Mouse (Mus musculus): Measurements from ENCODE around the gene Gm17359. TPM values are rescaled to one million over a fixed set of nuclear protein-coding genes. Genes with fewer than 3 reads are reported as not detected.

Gene Gm17359
- polyA plus RNA-seq (2016; fragmentation: Nextera tagmentation; extraction: Ambion mirVana): 0.10 TPM in 1 of 2 replicates, not detected in the other

DNA sequence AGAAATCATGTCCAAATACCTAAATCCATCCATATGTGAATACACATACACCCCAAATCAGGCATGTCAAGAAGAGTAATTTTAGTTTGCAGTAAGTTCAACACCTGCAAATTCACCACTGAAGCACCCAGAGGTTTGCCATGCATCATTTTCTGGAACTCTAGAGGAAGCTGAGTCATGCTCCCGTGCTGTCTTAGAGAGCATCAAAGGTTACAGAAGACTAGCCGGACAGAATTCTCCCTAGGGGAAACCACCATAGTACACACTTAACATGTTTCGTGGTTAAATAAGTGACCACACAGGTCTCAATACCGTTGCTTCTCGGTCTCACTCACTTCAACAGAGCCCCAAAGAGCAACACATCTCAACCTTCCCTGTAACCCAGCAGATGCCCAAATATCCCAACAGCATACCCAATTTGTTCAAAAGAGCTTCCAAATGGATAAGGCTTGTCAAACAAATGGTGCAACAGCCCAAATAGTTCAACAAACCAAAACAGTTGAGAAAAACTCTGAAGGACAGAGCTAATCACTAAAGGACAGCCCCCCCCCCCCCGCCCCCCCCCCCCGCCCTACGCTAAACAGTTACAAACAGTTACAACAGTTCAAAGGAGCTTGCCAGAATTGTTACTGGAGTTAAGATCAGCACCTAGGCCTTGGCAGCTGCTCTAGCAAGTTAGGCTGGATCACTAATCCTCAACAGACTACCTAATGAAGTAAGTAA lies at the start of gene Gm17359:
Gene Gm17359, plus strand, starts transcription at position 618 of the 723 bp plus-strand sequence.
- DNase-seq (ENCODE audit: low spot score): no peak
- Histone ChIP-seq H3K27me3 (replicated peaks; ENCODE audit: low read depth, poor library complexity, severe bottlenecking) (no peaks in the 10 kb centered on the region), H3K4me3 (no peak within 1 kb of the TSS), H3K9me3 (no peaks in the 10 kb centered on the region), H3K27ac (replicated peaks) (no peak within 1 kb of the TSS), H3K36me3 (replicated peaks) (no peaks in the 10 kb centered on the region), H3K4me1 (peaks cover 4% of the 10 kb centered on the region; the same call in 1 of the 2 replicates)
- 76% methylated on average over 8 of the region's 8 CpGs for WGBS

DNA sequence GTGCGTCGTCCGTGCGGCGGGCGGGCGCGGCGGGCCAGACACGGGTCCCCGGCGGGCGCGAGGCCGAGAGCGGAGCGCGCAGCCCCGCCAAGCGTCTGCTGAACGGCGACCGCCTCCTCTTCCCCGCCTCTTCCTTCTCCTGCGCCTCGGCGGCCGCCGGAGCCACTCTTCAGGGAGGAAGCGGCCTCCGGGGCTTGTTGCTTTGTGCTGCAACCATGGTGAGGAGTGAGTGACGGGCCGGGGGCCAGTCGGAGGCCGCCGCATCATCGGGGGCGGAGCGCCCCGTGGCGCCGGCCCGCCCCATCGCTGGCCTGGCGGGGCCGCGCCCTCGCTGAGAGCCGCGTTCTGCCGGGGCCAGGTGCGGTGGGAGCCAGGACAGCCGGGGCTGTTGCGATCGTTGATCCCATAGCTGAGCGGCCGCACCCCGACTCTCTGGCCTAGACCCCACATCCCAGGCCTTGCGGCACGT lies 49.3 kb upstream of the Gm17359 start:
- H3K27ac ChIP-seq (replicated peaks): peak overlapping the region; percentile 97
- peaks cover 15% of the 10 kb centered on the region for H3K27me3 ChIP-seq (replicated peaks; ENCODE audit: low read depth, poor library complexity, severe bottlenecking)
- H3K36me3 ChIP-seq (replicated peaks): no peaks in the 10 kb centered on the region
- H3K4me3 ChIP-seq: peak overlapping the region; percentile 93
- H3K9me3 ChIP-seq: no peaks in the 10 kb centered on the region
- WGBS: under 1% methylated on average over 60 of the region's 60 CpGs
- DNase-seq (ENCODE audit: low spot score): peak; percentile 96
- peaks cover 51% of the 10 kb centered on the region for H3K4me1 ChIP-seq

DNA sequence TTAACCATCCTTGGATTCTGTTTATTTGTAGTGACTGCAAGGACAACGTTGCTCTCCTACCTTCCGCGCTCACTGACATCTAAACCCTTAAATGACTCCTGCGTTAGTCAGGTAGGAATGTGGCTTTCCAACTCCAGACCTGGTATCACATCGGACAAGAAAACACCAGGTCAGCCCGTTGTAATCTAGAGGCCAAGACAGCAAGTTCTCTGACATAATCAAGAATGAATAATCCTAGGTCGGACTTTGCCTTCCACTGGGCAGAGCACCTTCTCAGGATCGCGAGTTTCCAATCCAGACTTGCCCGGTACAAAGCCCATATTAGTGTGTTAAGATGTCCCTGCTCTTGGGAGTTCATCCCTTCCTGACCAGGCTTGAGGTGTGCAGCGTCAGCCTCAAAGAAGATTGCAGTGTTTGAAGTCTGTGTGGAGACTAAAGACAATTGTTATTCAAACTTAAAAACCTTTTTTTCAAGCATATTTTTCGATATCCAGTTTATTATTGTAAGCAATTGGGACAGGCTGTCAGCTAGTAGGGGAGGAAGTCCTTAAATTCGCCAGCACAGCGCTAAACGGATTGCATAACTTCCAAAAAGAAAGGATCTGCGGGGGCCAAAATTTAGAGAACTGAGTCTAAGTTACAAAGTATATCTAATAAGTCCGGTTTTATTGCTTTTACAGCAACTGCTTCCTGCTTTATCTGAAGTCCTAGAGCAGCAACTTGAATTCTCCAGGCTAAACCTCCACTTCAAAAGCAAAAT lies 48.6 kb upstream of the Gm17359 start:
- DNase-seq (ENCODE audit: low spot score): no peak
- H3K4me3 ChIP-seq: peak overlapping the region; percentile 93
- H3K27me3 ChIP-seq (replicated peaks; ENCODE audit: low read depth, poor library complexity, severe bottlenecking): peaks cover 15% of the 10 kb centered on the region
- H3K27ac ChIP-seq (replicated peaks): peak overlapping the region; percentile 97
- no peaks in the 10 kb centered on the region for H3K36me3 ChIP-seq (replicated peaks)
- H3K4me1 ChIP-seq: peaks cover 44% of the 10 kb centered on the region
- 13% methylated on average over 17 of the region's 17 CpGs for WGBS
- no peaks in the 10 kb centered on the region for H3K9me3 ChIP-seq

DNA sequence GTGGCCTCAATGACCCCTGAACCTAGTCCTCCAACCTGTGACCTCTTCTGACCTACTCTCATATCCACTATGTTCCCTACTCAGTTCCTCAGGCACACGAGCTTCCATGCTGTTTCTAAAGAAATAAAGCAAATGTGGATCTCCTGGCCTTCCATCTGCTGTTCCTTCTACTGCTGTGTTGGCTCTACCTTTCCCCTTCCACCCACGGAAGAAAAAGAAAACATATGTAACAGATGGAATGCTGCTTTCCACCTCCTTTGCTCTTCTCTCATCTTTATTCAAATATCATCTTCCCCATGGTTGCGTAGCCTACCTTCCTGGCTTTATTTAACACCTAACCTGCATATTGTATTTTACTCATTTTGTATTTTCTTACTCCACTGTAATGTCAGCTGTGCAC lies 47.4 kb upstream of the Gm17359 start:
- no peaks in the 10 kb centered on the region for H3K9me3 ChIP-seq
- no peak overlapping the region for H3K4me3 ChIP-seq
- peaks cover 15% of the 10 kb centered on the region for H3K27me3 ChIP-seq (replicated peaks; ENCODE audit: low read depth, poor library complexity, severe bottlenecking)
- H3K4me1 ChIP-seq: peaks cover 32% of the 10 kb centered on the region
- no peaks in the 10 kb centered on the region for H3K36me3 ChIP-seq (replicated peaks)
- no peak overlapping the region for H3K27ac ChIP-seq (replicated peaks)
- DNase-seq (ENCODE audit: low spot score): no peak
- WGBS: 75% methylated on average over 3 of the region's 3 CpGs

DNA sequence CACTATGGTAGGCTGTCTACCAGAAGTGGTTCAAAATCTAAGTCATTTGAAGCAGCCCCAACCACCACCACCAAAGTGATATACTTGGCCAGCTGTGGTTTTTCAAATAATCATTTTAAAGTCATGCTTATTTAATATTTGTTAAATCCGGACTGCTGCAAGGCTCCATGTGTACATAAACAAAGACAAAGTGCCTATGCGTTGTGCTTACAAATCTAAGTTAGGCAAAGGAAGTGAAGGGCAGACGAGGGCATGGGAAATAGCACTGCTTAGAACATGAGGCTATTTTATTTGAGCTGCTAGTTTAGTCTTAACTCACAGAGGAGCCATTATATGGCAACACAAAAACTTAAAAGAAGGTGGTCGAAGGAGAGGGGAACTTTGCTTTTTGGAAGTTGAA lies 43.4 kb upstream of the Gm17359 start:
- Histone ChIP-seq H3K36me3 (replicated peaks) (no peaks in the 10 kb centered on the region), H3K9me3 (no peaks in the 10 kb centered on the region), H3K27me3 (replicated peaks; ENCODE audit: low read depth, poor library complexity, severe bottlenecking) (peaks cover 13% of the 10 kb centered on the region), H3K4me3 (no peak overlapping the region), H3K4me1 (peaks cover 9% of the 10 kb centered on the region), H3K27ac (replicated peaks) (no peak overlapping the region)
- 53% methylated on average over 4 of the region's 4 CpGs for WGBS
- DNase-seq (ENCODE audit: low spot score): no peak

DNA sequence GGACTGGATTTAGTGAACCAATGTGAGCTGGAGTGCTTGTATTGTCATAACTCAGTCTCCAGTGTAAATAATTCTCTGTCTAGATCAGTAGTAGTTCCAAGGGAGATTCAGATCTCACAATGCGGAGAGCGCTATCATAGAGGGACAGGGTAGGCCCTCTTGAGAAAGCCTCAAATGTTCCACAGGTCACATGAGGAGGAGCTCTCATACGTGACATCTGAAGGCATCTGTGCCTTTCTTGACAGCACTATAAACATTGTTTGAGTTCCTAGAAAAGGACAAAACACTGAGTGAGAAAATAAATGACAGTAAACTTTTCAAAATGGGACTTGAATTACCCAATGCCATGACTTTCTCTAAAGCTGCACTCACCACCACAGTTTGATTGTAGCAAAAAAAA lies 41.8 kb upstream of the Gm17359 start:
- Histone ChIP-seq H3K36me3 (replicated peaks) (no peaks in the 10 kb centered on the region), H3K27ac (replicated peaks) (no peak overlapping the region), H3K4me1 (peaks cover 7% of the 10 kb centered on the region), H3K4me3 (no peak overlapping the region), H3K9me3 (no peaks in the 10 kb centered on the region), H3K27me3 (replicated peaks; ENCODE audit: low read depth, poor library complexity, severe bottlenecking) (no peaks in the 10 kb centered on the region)
- 92% methylated on average over 3 of the region's 3 CpGs for WGBS
- DNase-seq (ENCODE audit: low spot score): no peak

DNA sequence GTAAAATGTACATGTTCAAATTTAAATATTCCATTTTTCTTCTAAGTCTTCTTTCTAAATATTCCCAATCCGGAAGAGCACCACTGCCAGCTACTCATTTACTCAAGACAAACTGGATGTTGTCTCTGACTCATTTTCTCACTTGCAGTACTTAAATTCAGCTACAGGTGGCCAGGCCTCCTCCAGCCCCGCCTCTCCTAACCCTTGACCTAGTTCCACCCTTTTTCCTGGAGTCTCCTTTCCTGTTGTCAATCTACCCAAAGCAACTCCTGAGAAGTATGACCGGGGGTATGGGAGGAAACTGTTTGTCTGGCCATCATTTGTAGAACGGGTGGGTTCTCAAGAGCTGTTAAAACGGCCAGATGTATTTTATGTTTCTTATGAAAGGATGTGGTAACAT lies 40.4 kb upstream of the Gm17359 start:
- no peaks in the 10 kb centered on the region for H3K27me3 ChIP-seq (replicated peaks; ENCODE audit: low read depth, poor library complexity, severe bottlenecking)
- no peaks in the 10 kb centered on the region for H3K9me3 ChIP-seq
- DNase-seq (ENCODE audit: low spot score): no peak
- WGBS: 58% methylated on average over 5 of the region's 5 CpGs
- peaks cover 7% of the 10 kb centered on the region for H3K4me1 ChIP-seq
- no peak overlapping the region for H3K4me3 ChIP-seq
- no peak overlapping the region for H3K27ac ChIP-seq (replicated peaks)
- H3K36me3 ChIP-seq (replicated peaks): no peaks in the 10 kb centered on the region

DNA sequence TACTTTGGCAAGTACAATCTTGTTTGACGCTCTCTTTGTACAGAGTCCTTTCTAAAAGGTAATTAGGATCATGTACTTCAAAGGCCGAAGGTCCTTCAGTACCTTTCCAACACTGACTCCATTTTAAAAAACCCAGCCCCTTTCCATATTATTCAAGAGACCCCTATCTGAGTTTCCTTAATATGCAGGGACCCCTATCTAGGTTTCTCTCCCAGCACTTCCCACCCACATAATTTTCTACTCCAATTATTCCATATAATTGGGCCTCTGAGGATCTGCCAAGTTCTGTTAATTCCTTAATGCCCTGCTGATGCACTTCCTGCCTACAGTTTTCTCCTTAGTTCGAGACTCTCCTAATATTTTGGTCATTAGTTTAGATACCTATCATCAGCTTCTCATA lies 39.9 kb upstream of the Gm17359 start:
- H3K36me3 ChIP-seq (replicated peaks): no peaks in the 10 kb centered on the region
- DNase-seq (ENCODE audit: low spot score): no peak
- H3K9me3 ChIP-seq: no peaks in the 10 kb centered on the region
- no peaks in the 10 kb centered on the region for H3K27me3 ChIP-seq (replicated peaks; ENCODE audit: low read depth, poor library complexity, severe bottlenecking)
- H3K27ac ChIP-seq (replicated peaks): no peak overlapping the region
- peaks cover 7% of the 10 kb centered on the region for H3K4me1 ChIP-seq
- no peak overlapping the region for H3K4me3 ChIP-seq
- WGBS: 80% methylated on average over 3 of the region's 3 CpGs

DNA sequence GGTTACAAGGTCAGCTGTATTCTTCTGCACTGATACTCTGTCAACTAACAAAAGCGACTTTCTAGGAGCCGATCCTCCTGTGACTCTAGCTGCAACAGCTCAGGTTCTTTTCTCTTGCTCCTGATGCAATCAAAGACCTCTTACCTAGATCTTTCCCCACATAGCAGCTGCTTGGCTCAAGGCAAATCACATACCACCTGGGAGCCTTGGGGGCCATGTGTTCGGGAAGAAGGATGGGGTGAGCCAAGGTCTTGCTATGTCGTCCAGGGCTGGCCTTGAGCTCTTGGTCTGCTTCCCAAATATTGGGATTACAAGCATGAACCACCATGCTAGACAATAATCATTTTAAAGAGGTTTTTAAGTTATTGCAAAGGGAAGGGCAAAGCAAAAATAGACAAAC lies 39.2 kb upstream of the Gm17359 start:
- WGBS: 86% methylated on average over 4 of the region's 4 CpGs
- H3K4me1 ChIP-seq: peaks cover 7% of the 10 kb centered on the region
- no peak overlapping the region for H3K4me3 ChIP-seq
- H3K9me3 ChIP-seq: no peaks in the 10 kb centered on the region
- no peak overlapping the region for H3K27ac ChIP-seq (replicated peaks)
- H3K36me3 ChIP-seq (replicated peaks): no peaks in the 10 kb centered on the region
- no peak for DNase-seq (ENCODE audit: low spot score)
- no peaks in the 10 kb centered on the region for H3K27me3 ChIP-seq (replicated peaks; ENCODE audit: low read depth, poor library complexity, severe bottlenecking)

DNA sequence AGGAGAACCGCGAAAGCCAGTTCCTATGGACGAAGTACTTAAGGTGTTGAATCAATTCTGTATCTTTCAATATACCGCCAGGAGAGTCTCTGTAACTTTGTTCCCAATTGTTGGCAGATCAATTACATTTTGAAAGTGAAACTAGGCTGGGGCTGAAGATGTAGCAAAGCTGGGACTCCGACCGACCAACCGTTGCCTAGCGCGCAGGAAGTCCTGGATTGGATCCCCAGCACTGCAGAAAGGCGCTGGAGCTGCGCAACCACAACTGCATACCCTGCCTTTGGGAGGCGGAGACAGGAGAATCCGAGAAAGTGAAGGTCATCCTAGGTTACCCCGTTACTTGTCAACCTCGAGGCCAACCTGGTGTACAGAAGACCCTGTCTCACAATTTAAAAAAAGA lies 37.1 kb upstream of the Gm17359 start:
- Histone ChIP-seq H3K27ac (replicated peaks) (no peak overlapping the region), H3K36me3 (replicated peaks) (no peaks in the 10 kb centered on the region), H3K4me3 (no peak overlapping the region), H3K27me3 (replicated peaks; ENCODE audit: low read depth, poor library complexity, severe bottlenecking) (no peaks in the 10 kb centered on the region), H3K9me3 (no peaks in the 10 kb centered on the region), H3K4me1 (peaks cover 7% of the 10 kb centered on the region)
- DNase-seq (ENCODE audit: low spot score): no peak
- WGBS: 88% methylated on average over 15 of the region's 15 CpGs

DNA sequence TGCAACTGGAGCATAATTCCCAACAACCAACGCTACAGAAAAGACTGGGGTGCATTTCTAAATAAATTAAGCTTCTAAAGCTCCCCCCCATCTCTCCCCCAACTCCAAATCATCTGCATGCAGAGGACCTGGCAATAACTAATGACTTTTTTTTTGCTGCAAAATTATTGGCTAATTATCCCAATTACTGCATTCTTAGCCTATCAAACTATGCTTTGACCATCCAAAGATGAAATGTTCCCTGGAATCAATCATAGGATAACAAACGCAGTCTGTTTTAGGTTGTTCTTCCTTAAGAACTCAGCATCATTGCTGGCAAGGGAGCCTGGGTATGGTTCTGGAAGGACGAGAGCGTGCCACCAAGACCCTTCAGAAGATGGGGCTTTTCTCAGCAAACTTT lies 27.9 kb upstream of the Gm17359 start:
- H3K36me3 ChIP-seq (replicated peaks): no peaks in the 10 kb centered on the region
- no peak overlapping the region for H3K27ac ChIP-seq (replicated peaks)
- H3K4me1 ChIP-seq: peaks cover 12% of the 10 kb centered on the region
- no peak for DNase-seq (ENCODE audit: low spot score)
- H3K4me3 ChIP-seq: no peak overlapping the region
- WGBS: 81% methylated on average over 4 of the region's 4 CpGs
- H3K9me3 ChIP-seq: no peaks in the 10 kb centered on the region
- H3K27me3 ChIP-seq (replicated peaks; ENCODE audit: low read depth, poor library complexity, severe bottlenecking): 0 out of 2 replicates have a peak, but pooled peaks cover 4% of the 10 kb centered on the region

DNA sequence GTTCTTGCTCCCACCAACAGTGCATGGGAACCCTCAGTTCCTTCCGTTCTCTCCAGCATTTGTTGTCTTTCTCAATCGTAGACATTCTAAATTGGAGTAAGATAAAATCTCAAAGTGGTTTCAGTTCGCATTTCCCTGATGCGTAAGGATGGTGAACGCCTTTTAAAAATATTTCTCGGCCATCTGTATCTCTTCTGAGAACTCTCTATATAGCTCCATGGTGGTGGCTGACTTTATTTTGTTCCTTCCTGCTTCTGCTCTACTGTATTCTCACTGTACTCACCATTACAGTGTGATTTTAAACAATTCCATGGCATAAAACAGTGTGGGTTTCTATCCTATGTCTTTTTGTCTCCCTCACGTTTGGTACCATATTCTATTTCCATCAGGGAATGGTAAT lies 26.3 kb upstream of the Gm17359 start:
- Histone ChIP-seq H3K27me3 (replicated peaks; ENCODE audit: low read depth, poor library complexity, severe bottlenecking) (0 out of 2 replicates have a peak, but pooled peaks cover 4% of the 10 kb centered on the region), H3K4me1 (peaks cover 18% of the 10 kb centered on the region), H3K27ac (replicated peaks) (no peak overlapping the region), H3K9me3 (no peaks in the 10 kb centered on the region), H3K36me3 (replicated peaks) (no peaks in the 10 kb centered on the region), H3K4me3 (no peak overlapping the region)
- DNase-seq (ENCODE audit: low spot score): no peak
- WGBS: 85% methylated on average over 7 of the region's 7 CpGs

DNA sequence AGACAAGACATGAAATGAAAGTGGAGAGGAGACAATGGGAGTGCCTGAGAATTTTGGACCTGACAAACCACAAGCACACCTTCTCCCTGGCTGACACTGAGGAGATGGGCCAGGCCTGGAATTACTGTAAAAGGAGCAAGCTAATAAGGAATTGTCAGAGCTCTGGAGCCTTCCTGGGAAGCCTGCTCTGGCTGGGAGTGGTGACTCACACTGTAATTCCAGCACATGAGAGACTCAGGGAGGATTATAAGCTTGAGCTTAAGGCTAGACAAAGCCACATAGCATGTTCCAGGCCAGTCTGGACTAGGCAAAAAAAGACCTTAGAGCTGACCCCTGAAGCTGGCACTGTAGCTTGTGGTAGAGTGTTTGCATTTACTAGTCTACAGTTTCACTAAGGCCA lies 24.6 kb upstream of the Gm17359 start:
- Histone ChIP-seq H3K36me3 (replicated peaks) (no peaks in the 10 kb centered on the region), H3K27me3 (replicated peaks; ENCODE audit: low read depth, poor library complexity, severe bottlenecking) (no peaks in the 10 kb centered on the region), H3K27ac (replicated peaks) (no peak overlapping the region), H3K4me3 (no peak overlapping the region), H3K4me1 (peaks cover 18% of the 10 kb centered on the region), H3K9me3 (no peaks in the 10 kb centered on the region)
- no peak for DNase-seq (ENCODE audit: low spot score)

Measured in embryonic facial prominence, embryonic 10.5 days (tissue).